Mouse (Mus musculus): Measurements from ENCODE around the gene Exoc3l2. TPM values are rescaled to one million over a fixed set of nuclear protein-coding genes. Genes with fewer than 3 reads are reported as not detected.

Exoc3l2 gene
- polyA plus RNA-seq, 1 experiment from 2014 or later = 0.61 TPM

DNA sequence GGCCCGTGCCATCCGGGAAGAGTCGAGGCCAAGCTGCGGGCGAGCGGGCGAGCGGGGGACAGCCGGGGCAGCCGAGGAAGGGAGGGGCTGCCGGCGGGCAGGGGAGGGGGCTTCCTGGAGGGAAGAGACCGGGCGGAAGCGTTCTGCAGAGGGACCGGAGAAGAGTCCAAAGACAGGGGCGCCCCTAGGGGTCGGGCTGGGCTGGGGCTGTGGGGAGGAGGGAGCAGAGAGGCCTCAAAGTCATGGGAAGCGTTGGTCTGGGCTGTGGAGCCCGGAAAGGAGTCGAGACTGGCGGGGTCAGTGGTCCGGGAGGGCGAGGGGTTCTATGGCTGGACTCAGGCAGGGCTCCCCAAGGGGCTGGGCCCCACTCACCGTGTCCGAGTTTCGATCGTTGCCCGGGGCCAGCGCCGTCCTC is 5.1 kb upstream of the Exoc3l2 start:
- peak; percentile 78 for ATAC-seq (ENCODE audit: low FRiP score, low read depth)
- H3K4me2 ChIP-seq (replicated peaks) = peak overlapping the region; percentile 95
- peak overlapping the region; percentile 83 for H3K27ac ChIP-seq (replicated peaks)
- H3K36me3 ChIP-seq = peaks cover 9% of the 10 kb centered on the region; the same call in 1 of the 2 replicates
- 0% methylated on average over 28 of the region's 31 CpGs for WGBS
- H3K9me3 ChIP-seq = no peaks in the 10 kb centered on the region
- peaks cover 8% of the 10 kb centered on the region for H3K27me3 ChIP-seq
- peaks cover 31% of the 10 kb centered on the region for H3K4me1 ChIP-seq
- peak overlapping the region; percentile 98 for H3K4me3 ChIP-seq
- peak overlapping the region; percentile 84 for H3K9ac ChIP-seq (replicated peaks)

DNA sequence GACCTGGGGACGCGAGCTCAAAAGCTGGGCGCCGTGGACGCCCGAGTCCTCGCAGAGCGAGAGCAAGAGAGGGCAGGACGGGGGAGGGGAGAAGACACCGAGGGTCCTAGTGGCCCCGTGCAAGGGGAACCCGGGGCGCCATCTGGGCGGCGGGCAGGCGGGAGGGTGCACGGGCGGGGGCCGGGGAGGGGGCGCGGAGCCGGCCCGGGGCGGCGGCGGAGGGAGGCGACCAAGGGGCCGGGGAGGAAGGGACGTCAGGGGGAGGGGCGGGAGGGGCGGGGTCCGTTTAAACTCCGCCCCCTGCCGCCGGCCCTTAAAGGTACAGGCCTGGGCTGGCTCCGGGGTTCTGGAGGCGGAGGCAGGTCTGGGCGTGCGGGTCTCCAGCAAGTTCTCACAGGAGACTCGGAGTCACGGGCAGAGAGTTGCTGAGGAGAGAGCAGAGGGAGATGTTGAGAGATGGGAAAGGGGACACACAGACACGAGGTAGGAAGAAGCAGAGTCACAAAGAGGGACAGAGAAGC is 4.5 kb upstream of the Exoc3l2 start, which contains the start of gene Mark4:
TSS of gene Mark4 (minus strand) at position 231 of the 521 bp plus-strand sequence.
- WGBS = 1% methylated on average over 12 of the region's 42 CpGs
- peak; percentile 81 for ATAC-seq (ENCODE audit: low FRiP score, low read depth)
- Histone ChIP-seq H3K9me3 (no peaks in the 10 kb centered on the region), H3K9ac (replicated peaks) (peak within 1 kb of the TSS; percentile 84), H3K27ac (replicated peaks) (peak within 1 kb of the TSS; percentile 83), H3K4me2 (replicated peaks) (peak within 1 kb of the TSS; percentile 95), H3K36me3 (peaks cover 9% of the 10 kb centered on the region; the same call in 1 of the 2 replicates), H3K4me1 (peaks cover 31% of the 10 kb centered on the region), H3K4me3 (peak within 1 kb of the TSS; percentile 98), H3K27me3 (peaks cover 14% of the 10 kb centered on the region)

DNA sequence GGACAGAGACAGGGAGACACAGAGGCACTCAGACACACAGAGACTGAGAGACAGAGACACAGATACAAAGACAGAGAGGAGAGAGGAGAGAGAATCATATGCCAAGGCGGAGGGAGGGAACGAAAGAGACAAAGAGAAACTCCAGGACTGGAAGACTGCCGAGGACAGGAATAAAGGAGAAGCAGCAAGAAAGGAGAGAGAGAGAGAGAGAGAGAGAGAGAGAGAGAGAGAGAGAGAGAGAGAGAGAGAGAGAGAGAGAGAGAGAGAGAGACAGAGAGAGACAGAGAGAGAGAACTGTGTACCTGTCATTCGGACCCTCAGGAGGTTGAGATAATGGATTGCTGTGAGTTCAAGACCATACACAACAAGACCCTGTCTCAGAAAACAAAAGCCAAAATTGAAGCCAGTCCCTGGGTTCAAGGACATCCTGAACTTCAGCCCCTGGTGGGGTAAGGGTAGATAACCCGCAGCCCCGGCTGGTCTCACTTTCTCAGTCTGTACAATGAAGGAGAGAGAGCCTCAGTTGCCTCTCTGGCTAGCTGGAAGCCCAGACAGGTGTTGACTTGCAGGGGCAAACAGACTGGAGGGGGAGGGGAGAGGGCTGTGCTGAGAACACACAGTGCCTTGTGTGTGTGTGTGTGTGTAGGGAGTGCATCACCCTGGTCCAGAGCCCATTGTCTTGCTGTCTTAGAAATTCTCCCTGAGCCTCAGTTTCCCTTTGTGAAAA is 3.8 kb upstream of the Exoc3l2 start:
- WGBS = 16% methylated on average over 6 of the region's 6 CpGs
- Histone ChIP-seq H3K4me3 (peak overlapping the region; percentile 98), H3K36me3 (peaks cover 9% of the 10 kb centered on the region; the same call in 1 of the 2 replicates), H3K4me1 (peaks cover 31% of the 10 kb centered on the region), H3K27me3 (peaks cover 17% of the 10 kb centered on the region), H3K4me2 (replicated peaks) (peak overlapping the region; percentile 95), H3K9ac (replicated peaks) (peak overlapping the region; percentile 84), H3K9me3 (no peaks in the 10 kb centered on the region), H3K27ac (replicated peaks) (peak overlapping the region; percentile 83)
- ATAC-seq (ENCODE audit: low FRiP score, low read depth) = no peak

DNA sequence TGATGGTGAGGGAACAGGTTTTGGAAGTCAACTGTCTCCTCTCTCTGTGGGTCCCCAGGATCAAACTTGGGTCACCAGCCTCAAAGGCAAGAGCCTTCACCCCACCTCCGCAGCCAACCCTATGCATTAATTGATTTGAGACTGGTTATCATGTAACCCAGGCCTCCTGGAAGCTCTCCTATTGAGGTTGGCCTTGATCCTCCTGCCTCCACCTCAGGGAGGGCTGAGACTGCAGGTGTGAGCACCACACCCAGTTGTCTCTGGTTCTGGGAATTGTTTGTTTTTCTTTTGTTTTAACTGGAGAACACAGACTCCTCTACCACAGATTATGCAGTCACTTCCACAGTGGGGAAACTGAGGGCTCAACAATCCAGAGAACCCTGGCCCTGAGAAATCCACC is 2.6 kb upstream of the Exoc3l2 start:
- 80% methylated on average over 1 of the region's 1 CpGs for WGBS
- H3K4me1 ChIP-seq = peaks cover 31% of the 10 kb centered on the region

DNA sequence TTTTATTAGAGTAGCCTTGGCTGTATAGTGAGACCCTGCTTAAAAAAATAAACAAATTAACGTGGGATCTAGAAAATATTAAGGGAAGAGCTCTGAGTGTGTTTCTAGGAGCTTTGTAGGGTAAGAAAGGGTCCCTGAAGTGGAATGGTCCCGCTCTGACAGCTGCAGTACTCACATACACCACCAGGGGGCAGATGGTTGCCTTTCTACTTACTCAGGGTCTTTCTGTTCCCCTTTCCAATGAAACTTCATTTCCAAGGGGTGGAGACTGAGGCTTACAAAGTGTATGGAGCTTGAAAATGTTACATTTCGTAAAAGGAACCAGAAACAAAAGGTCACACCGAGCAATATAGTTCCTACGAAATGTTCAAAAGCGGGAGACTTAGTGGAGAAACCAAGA is 1.6 kb upstream of the Exoc3l2 start:
- H3K9ac ChIP-seq (replicated peaks) = no peak overlapping the region
- no peaks in the 10 kb centered on the region for H3K36me3 ChIP-seq
- no peak overlapping the region for H3K27ac ChIP-seq (replicated peaks)
- H3K27me3 ChIP-seq = peaks cover 37% of the 10 kb centered on the region
- WGBS = 20% methylated on average over 6 of the region's 6 CpGs
- H3K4me3 ChIP-seq = no peak overlapping the region
- no peak for ATAC-seq (ENCODE audit: low FRiP score, low read depth)
- peaks cover 25% of the 10 kb centered on the region for H3K4me1 ChIP-seq
- H3K4me2 ChIP-seq (replicated peaks) = no peak overlapping the region
- no peaks in the 10 kb centered on the region for H3K9me3 ChIP-seq

More for the DNA sequence above, 2.6 kb upstream of the Exoc3l2 start:
- Histone ChIP-seq H3K27me3 (peaks cover 27% of the 10 kb centered on the region), H3K9me3 (no peaks in the 10 kb centered on the region), H3K27ac (replicated peaks) (no peak overlapping the region), H3K4me2 (replicated peaks) (no peak overlapping the region), H3K4me3 (no peak overlapping the region), H3K9ac (replicated peaks) (no peak overlapping the region), H3K36me3 (peaks cover 4% of the 10 kb centered on the region; the same call in 1 of the 2 replicates)
- ATAC-seq (ENCODE audit: low FRiP score, low read depth) = no peak

DNA sequence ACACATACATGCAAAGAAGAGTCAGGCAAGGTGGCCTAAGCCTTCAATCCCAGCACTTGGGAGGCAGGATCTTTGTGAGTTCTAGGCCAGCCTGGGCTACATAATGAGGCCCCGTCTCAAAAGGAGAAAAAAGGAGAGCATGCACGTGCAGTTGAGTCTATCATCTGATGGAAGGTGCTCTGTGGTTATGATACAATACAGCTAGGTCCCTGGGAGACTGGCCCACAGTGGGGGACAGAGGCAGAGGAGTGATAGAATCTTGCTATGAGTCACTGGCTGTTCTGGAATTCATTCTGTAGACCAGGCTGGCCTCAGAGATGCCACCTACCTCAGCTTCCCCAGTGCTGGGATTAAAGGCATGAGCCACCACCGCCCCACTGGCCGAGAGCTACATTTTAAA is 688 bp upstream of the Exoc3l2 start:
- H3K9ac ChIP-seq (replicated peaks) = no peak overlapping the region; the same call in 1 of the 2 replicates
- no peaks in the 10 kb centered on the region for H3K36me3 ChIP-seq
- H3K4me2 ChIP-seq (replicated peaks) = no peak overlapping the region
- no peaks in the 10 kb centered on the region for H3K9me3 ChIP-seq
- WGBS = 55% methylated on average over 4 of the region's 4 CpGs
- ATAC-seq (ENCODE audit: low FRiP score, low read depth) = no peak
- no peak overlapping the region for H3K4me3 ChIP-seq
- peaks cover 15% of the 10 kb centered on the region for H3K4me1 ChIP-seq
- H3K27me3 ChIP-seq = peaks cover 46% of the 10 kb centered on the region
- no peak overlapping the region for H3K27ac ChIP-seq (replicated peaks)

DNA sequence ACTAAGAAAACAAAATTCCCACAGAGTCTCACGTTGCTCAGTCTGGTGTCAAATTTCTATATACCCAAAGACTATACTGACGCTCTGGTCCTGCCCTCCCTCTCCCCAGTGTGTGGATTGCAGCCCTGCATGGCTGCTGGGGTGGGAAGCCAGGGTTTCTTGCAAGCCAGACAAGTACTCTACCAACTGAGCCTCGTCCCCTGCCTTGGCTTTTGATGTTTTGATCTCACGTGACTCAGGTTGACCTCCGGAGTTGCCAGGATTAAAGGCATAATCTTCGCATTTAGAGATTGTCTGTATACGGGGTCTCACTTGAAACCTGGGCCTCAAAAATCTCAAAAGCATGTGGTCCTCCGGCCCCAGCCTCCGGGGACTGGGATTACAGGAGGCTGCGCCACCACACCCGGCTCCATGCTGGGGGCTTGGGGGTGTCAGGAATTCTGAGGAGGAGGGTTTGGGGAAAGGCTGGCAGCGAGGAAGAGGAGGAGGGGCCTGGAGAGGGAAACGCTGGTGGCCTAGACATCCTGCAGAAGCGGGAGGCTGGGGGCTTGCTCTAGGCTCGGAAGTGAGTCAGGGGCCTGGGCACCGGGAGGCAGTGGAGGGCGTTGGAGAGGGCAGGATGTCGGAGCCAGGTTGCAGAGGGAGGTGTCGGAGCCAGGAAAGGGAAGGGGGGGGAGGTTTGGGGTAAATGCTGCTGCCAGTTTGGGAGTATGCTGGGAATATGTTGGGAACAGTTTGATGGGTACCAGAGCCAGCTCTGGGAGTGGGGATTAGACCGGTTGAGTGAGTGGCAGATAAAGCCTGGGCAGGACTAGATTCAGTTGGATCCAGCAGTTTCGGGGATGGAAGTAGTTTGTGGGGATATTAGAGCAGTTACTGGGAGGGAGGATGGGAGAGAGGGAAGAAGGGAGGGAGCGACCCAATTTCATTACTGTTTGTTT is 1.5 kb downstream of the Exoc3l2 start:
- no peak for ATAC-seq (ENCODE audit: low FRiP score, low read depth)
- H3K36me3 ChIP-seq = no peaks in the 10 kb centered on the region
- peak overlapping the region; percentile 8; the same call in 1 of the 2 replicates for H3K4me2 ChIP-seq (replicated peaks)
- H3K4me3 ChIP-seq = no peak overlapping the region
- peaks cover 67% of the 10 kb centered on the region for H3K27me3 ChIP-seq
- H3K9me3 ChIP-seq = no peaks in the 10 kb centered on the region
- no peak overlapping the region for H3K27ac ChIP-seq (replicated peaks)
- no peak overlapping the region for H3K9ac ChIP-seq (replicated peaks)
- H3K4me1 ChIP-seq = peaks cover 4% of the 10 kb centered on the region
- WGBS = 7% methylated on average over 22 of the region's 22 CpGs

DNA sequence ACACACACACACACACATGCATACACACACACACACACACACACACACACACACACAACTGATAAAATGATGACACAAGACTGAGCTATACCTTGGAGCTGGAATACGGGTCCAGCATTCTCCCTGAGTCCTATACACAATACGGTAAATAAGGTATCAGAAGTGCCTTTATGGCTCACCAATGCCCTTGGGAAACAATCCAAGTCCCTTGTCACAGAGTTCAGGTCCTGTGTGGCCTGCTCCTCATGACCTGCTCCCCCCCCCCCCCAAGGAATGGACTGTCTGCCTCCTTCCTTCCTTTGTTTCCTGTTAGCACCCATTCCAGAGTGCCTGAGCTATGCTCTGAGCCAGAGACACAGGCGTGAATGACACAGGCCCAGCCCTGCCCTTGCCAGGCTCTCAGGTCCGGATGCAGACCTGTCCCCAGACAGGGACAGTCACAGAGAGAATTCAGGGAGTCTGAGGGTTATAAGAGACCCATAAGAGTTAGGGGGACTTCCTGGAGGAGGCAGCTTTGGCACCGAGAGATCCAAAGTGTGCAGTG is 3.5 kb downstream of the Exoc3l2 start:
- H3K4me1 ChIP-seq = 0 out of 2 replicates have a peak, but pooled peaks cover 2% of the 10 kb centered on the region
- no peaks in the 10 kb centered on the region for H3K9me3 ChIP-seq
- no peak for ATAC-seq (ENCODE audit: low FRiP score, low read depth)
- no peaks in the 10 kb centered on the region for H3K36me3 ChIP-seq
- peaks cover 84% of the 10 kb centered on the region for H3K27me3 ChIP-seq
- no peak overlapping the region for H3K9ac ChIP-seq (replicated peaks)
- H3K4me2 ChIP-seq (replicated peaks) = no peak overlapping the region
- no peak overlapping the region for H3K4me3 ChIP-seq
- H3K27ac ChIP-seq (replicated peaks) = no peak overlapping the region
- 63% methylated on average over 5 of the region's 5 CpGs for WGBS

DNA sequence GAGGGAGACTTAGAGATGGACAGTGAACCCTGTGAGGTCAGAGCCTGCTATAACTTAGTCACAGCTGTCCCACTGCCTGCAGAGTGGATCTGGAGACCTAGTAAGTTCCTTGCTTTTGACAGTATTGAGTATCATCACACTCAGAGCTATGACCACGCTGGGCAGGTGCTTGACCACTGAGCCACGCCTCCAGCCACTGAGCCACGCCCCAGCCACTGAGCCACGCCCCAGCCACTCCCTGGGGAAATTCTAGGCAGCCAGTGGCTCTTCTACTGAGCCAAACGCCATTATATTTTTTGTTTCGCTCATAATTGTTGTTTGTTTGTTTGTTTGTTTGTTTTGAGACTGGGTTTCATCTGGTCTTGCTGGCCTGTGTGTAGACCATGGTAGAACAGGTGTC is 4.5 kb downstream of the Exoc3l2 start:
- 38% methylated on average over 6 of the region's 6 CpGs for whole genome bisulfite sequencing
- Histone ChIP-seq H3K4me3 (no peak overlapping the region), H3K27ac (replicated peaks) (no peak overlapping the region), H3K9ac (replicated peaks) (no peak overlapping the region), H3K4me1 (no peaks in the 10 kb centered on the region), H3K9me3 (no peaks in the 10 kb centered on the region), H3K4me2 (replicated peaks) (no peak overlapping the region), H3K36me3 (no peaks in the 10 kb centered on the region), H3K27me3 (peaks cover 90% of the 10 kb centered on the region)
- ATAC-seq (ENCODE audit: low FRiP score, low read depth) = no peak

DNA sequence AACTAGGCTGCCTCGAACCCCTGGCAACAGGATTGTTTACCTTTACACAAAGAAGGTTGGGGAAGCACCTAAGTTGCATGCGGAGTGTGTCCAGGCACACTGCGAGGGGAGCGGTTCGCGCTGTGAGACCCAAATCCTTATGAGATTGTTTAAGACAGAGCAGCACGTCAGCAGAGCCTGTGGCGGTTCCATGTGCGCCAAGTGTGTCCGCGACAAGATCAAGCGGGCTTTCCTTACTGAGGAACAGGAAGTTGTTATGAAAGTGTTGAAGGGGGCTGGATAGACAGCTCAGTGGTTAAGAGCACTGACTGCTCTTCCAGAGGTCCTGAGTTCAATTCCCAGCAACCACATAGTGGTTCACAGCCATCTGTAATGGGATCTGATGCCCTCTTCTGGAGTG is 5.1 kb downstream of the Exoc3l2 start:
- Histone ChIP-seq H3K4me1 (no peaks in the 10 kb centered on the region), H3K4me2 (replicated peaks) (no peak overlapping the region), H3K27ac (replicated peaks) (no peak overlapping the region), H3K9ac (replicated peaks) (no peak overlapping the region), H3K27me3 (peaks cover 90% of the 10 kb centered on the region), H3K9me3 (no peaks in the 10 kb centered on the region), H3K36me3 (no peaks in the 10 kb centered on the region), H3K4me3 (no peak overlapping the region)
- ATAC-seq (ENCODE audit: low FRiP score, low read depth) = no peak
- WGBS = 65% methylated on average over 12 of the region's 12 CpGs

DNA sequence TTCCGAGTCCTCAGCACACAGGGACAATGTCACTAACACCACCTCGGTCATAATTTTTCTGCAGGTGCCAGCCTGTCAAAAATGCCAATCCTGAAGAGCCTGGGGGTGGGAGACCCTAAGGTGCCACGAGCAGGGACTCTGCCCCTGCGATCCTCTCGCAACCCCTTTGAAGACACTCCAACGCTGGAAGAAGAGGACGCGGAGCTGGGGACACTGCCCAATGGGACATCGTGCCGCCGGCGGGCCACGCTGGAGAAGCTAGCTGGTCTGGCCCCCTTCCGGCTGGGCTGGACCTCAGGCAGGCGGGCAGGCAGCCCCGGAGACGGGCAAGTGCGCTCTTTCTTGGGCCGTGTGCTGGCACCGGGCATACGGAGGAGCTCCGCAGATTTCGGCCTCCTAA is 6.3 kb downstream of the Exoc3l2 start:
- ATAC-seq (ENCODE audit: low FRiP score, low read depth) = no peak
- no peak overlapping the region for H3K9ac ChIP-seq (replicated peaks)
- 19% methylated on average over 23 of the region's 23 CpGs for whole genome bisulfite sequencing

More for the DNA sequence above, 6.3 kb downstream of the Exoc3l2 start:
- H3K27ac ChIP-seq (replicated peaks) = no peak overlapping the region
- no peaks in the 10 kb centered on the region for H3K9me3 ChIP-seq
- H3K36me3 ChIP-seq = no peaks in the 10 kb centered on the region
- no peak overlapping the region for H3K4me2 ChIP-seq (replicated peaks)
- no peak overlapping the region for H3K4me3 ChIP-seq
- peaks cover 94% of the 10 kb centered on the region for H3K27me3 ChIP-seq
- H3K4me1 ChIP-seq = peaks cover 7% of the 10 kb centered on the region; the same call in 1 of the 2 replicates

All from midbrain, embryonic 12.5 days (tissue).